ENCODE assay signal across 27 mouse cellular contexts in the genomic region with DNA sequence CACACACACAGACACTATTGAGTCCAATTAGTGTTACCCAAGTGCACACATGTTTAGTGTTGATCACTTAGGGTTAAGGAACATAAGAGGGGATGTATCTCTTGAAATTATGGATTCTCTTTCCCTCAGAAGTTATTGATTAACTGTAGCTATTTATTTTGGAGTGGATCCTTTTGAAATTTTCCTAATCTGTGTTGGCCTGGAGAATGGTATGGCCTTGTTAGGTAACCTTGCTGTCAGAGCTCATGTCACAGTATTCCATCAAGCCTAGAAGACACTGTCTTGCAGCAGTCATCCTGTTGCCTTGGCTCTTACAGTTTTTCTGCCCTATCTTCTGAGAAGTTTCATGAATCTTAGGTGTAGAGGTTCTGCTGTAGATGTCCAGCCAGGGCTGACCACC.
"Had no signal": no experiment of that assay in that cellular context is flagged by ENCODE, and none has a peak within 500 bp of the region (broad histone marks: within the 10 kb centered on the region; RNA-seq: fewer than 3 reads in every experiment).

No protein-coding gene starts in this region.

- H3K27ac ChIP-seq: embryonic facial prominence, embryonic 10.5 days; embryonic facial prominence, embryonic 12.5 days; embryonic facial prominence, embryonic 13.5 days; embryonic facial prominence, embryonic 15.5 days; forebrain, embryonic 10.5 days; forebrain, embryonic 12.5 days; forebrain, embryonic 13.5 days; forebrain, embryonic 15.5 days; gastrocnemius, adult 2 months had no signal

- H3K9me3 ChIP-seq: embryonic facial prominence, embryonic 10.5 days; embryonic facial prominence, embryonic 12.5 days; embryonic facial prominence, embryonic 13.5 days; embryonic facial prominence, embryonic 15.5 days; forebrain, embryonic 10.5 days; forebrain, embryonic 12.5 days; forebrain, embryonic 13.5 days; forebrain, embryonic 15.5 days had no signal

- H3K4me3 ChIP-seq: embryonic facial prominence, embryonic 10.5 days; embryonic facial prominence, embryonic 12.5 days; embryonic facial prominence, embryonic 13.5 days; embryonic facial prominence, embryonic 15.5 days; erythroblast, embryonic 14.5 days; forebrain, embryonic 10.5 days; forebrain, embryonic 12.5 days; forebrain, embryonic 13.5 days; forebrain, embryonic 15.5 days; gastrocnemius, adult 2 months had no signal

- DNase-seq: cerebellum, adult 8-10 months; cerebellum, adult 9-10 months; cerebellum, adult 9-11 months; cerebellum, postnatal 10 days; cerebellum, postnatal 14 days; cerebellum, postnatal 25 days; cerebellum, postnatal 36 days; embryo, embryonic 11 days; forebrain, postnatal 0 days; gastrocnemius, adult 2 months; gastrocnemius, postnatal 10 days; gastrocnemius, postnatal 14 days; gastrocnemius, postnatal 25 days; gastrocnemius, postnatal 36 days; heart, adult 11 months; heart, adult 18-20 months had no signal

- H3K36me3 ChIP-seq: embryonic facial prominence, embryonic 10.5 days; embryonic facial prominence, embryonic 12.5 days; embryonic facial prominence, embryonic 13.5 days; embryonic facial prominence, embryonic 15.5 days; forebrain, embryonic 10.5 days; forebrain, embryonic 12.5 days; forebrain, embryonic 15.5 days had no signal

- H3K4me2 ChIP-seq: embryonic facial prominence, embryonic 12.5 days; embryonic facial prominence, embryonic 13.5 days; embryonic facial prominence, embryonic 15.5 days; forebrain, embryonic 12.5 days; forebrain, embryonic 13.5 days; forebrain, embryonic 15.5 days had no signal

- ATAC-seq: forebrain, embryonic 13.5 days; forebrain, embryonic 14.5 days; forebrain, embryonic 15.5 days; forebrain, embryonic 16.5 days; forebrain, postnatal 0 days had no signal

- H3K9ac ChIP-seq: embryonic facial prominence, embryonic 12.5 days; embryonic facial prominence, embryonic 13.5 days; embryonic facial prominence, embryonic 15.5 days; forebrain, embryonic 12.5 days; forebrain, embryonic 13.5 days; forebrain, embryonic 15.5 days; forebrain, postnatal 0 days had no signal

- H3K27me3 ChIP-seq: embryonic facial prominence, embryonic 12.5 days; embryonic facial prominence, embryonic 13.5 days; embryonic facial prominence, embryonic 15.5 days; forebrain, embryonic 12.5 days; forebrain, embryonic 13.5 days; forebrain, embryonic 15.5 days had no signal

- H3K4me1 ChIP-seq: embryonic facial prominence, embryonic 12.5 days; embryonic facial prominence, embryonic 13.5 days; embryonic facial prominence, embryonic 15.5 days; forebrain, embryonic 10.5 days; forebrain, embryonic 12.5 days; forebrain, embryonic 13.5 days; forebrain, embryonic 15.5 days had no signal
